Mouse (Mus musculus) limb, embryonic 14.5 days (tissue): ENCODE results near the gene Ttll12. TPM values are rescaled to one million over a fixed set of nuclear protein-coding genes. Genes with fewer than 3 reads are reported as not detected.

Experiments used
- ATAC-seq: fragments of 200-750 bp; cut with Nextera tagmentation; 2 replicates; pipeline ENCODE4 v1.8.0; 2017; ENCODE audit warnings: low read depth, moderate number of reproducible peaks, moderate TSS enrichment; ENCODE audit not compliant: low FRiP score
- DNase-seq: peaks from one replicate; pipeline ENCODE4 v3.0.0-alpha.2; 2015; ENCODE audit warnings: low spot score
- H3K27ac ChIP-seq: fragments of 300-500 bp; sonication (generic); replicated peaks from 2 replicates; pipeline ENCODE4 v1.5.1; 2014; ENCODE audit warnings: low read depth, mild to moderate bottlenecking, low read length, moderate library complexity, mixed read lengths
- H3K27me3 ChIP-seq: fragments of 300-500 bp; sonication (generic); 2 replicates; pipeline ENCODE4 v1.6.1; 2014; ENCODE audit warnings: low read length, mixed read lengths; ENCODE audit not compliant: control insufficient read depth, insufficient read depth
- H3K36me3 ChIP-seq: fragments of 300-500 bp; sonication (generic); 2 replicates; pipeline ENCODE4 v1.6.1; 2014; ENCODE audit warnings: mild to moderate bottlenecking, low read length, moderate library complexity, mixed read lengths; ENCODE audit not compliant: control insufficient read depth, insufficient read depth
- H3K4me1 ChIP-seq: fragments of 300-500 bp; sonication (generic); 2 replicates; pipeline ENCODE4 v1.6.1; 2014; ENCODE audit warnings: antibody characterized with exemption, low read length, mixed read lengths; ENCODE audit not compliant: control insufficient read depth, insufficient read depth
- H3K4me2 ChIP-seq: fragments of 300-500 bp; sonication (generic); replicated peaks from 2 replicates; pipeline ENCODE4 v1.6.1; 2014; ENCODE audit warnings: low read depth, mild to moderate bottlenecking, low read length, moderate library complexity; ENCODE audit not compliant: severe bottlenecking
- H3K4me3 ChIP-seq: fragments of 300-500 bp; sonication (generic); replicated peaks from 2 replicates; pipeline ENCODE4 v1.5.1; 2014; ENCODE audit warnings: low read length
- H3K9ac ChIP-seq: fragments of 300-500 bp; sonication (generic); 2 replicates; pipeline ENCODE4 v1.6.1; 2014; ENCODE audit warnings: mild to moderate bottlenecking, low read depth, low read length, moderate library complexity; ENCODE audit not compliant: severe bottlenecking
- H3K9me3 ChIP-seq: fragments of 300-500 bp; sonication (generic); 2 replicates; pipeline ENCODE4 v1.6.1; 2016; ENCODE audit warnings: low read length; ENCODE audit not compliant: control insufficient read depth
- POLR2A ChIP-seq: fragments of 200-500 bp; IDR thresholded peaks from 2 replicates; pipeline ENCODE4 v1.8.0; 2012; ENCODE audit warnings: inconsistent platforms, mild to moderate bottlenecking, moderate library complexity, borderline replicate concordance; ENCODE audit not compliant: insufficient read depth, insufficient read length; ENCODE audit errors: extremely low read depth
- WGBS: fragments of 180-500 bp; shearing (Covaris S2); extraction: QIAGEN DNeasy Blood & Tissue Kit; methylation state at CpG from one replicate; pipeline ENCODE4 v1.1.7; 2014; 5-methylcytosine and 5-hydroxymethylcytosine counted together
- polyA plus RNA-seq, 2 experiments: library from polyadenylated mRNA; depleted of rRNA in 1 of 2; stranded (reverse) in 1 of 2; unstranded in 1 of 2; fragments of >200 nt; fragmentation: Nextera tagmentation in 1 of 2; extraction: Ambion mirVana in 1 of 2; gene quantifications; 2 replicates each; pipeline versions ENCODE4 v1.2.1 to v1.2.3; 2012 to 2014

Gene Ttll12
- polyA plus RNA-seq, 2 experiments = 35.1 to 35.6 TPM

DNA sequence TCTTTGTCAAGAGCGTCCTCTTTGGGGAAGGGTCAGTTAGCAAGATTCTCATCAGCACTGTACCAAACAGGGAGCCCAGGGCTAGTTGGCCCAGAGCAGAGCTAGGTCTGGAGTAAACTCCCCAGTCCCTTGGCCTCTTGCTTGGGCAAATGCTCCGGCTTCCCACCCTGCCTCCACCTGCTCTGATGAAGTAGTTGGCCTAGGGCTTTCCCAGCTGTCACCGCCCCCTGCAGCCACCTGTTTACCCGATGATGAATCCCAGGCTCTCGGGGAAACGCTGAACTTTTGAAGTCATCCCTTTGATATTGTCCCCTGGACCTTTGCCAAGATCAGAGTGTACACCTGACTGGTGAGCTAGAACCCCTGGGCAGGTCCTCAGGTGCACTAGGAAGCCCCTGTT, 41.8 kb upstream of the Ttll12 start:
- no peak overlapping the region for H3K4me3 ChIP-seq
- no peak overlapping the region for H3K27ac ChIP-seq
- DNase-seq = no peak
- peaks cover 13% of the 10 kb centered on the region for H3K4me1 ChIP-seq
- H3K27me3 ChIP-seq = no peaks in the 10 kb centered on the region
- no peak overlapping the region for H3K4me2 ChIP-seq
- H3K9ac ChIP-seq = no peak overlapping the region
- no peaks in the 10 kb centered on the region; the same call in 1 of the 2 replicates for H3K36me3 ChIP-seq
- H3K9me3 ChIP-seq = no peaks in the 10 kb centered on the region
- no peak for ATAC-seq
- 44% methylated on average over 6 of the region's 6 CpGs for WGBS
- no peak for TF ChIP-seq POLR2A

DNA sequence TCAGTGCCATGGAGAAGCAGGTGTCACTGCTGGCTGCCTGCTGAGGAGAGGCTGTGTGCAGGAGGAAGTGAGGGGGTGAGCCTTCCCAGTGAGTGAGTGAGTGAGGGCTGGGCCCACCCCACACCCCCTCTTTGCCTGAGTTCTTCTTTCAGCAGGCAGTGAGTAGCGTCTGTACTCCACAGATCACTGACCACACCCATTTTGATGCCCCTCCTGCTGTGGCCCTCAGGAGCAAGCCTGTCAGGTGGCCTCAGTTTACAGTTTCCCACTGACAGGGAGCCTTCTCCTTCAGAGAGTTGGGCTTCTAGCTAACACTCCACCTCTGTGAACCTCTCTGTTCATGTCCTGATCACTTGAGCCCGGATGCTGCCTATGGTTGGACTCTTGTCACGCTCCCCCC, 40.3 kb upstream of the Ttll12 start:
- no peak overlapping the region for H3K27ac ChIP-seq
- DNase-seq (no peak), ATAC-seq (no peak)
- no peak overlapping the region for H3K4me3 ChIP-seq
- H3K9ac ChIP-seq = no peak overlapping the region
- peaks cover 13% of the 10 kb centered on the region for H3K4me1 ChIP-seq
- H3K9me3 ChIP-seq = no peaks in the 10 kb centered on the region
- no peak for TF ChIP-seq POLR2A
- H3K27me3 ChIP-seq = no peaks in the 10 kb centered on the region
- H3K4me2 ChIP-seq = no peak overlapping the region
- 70% methylated on average over 3 of the region's 3 CpGs for WGBS
- no peaks in the 10 kb centered on the region; the same call in 1 of the 2 replicates for H3K36me3 ChIP-seq

DNA sequence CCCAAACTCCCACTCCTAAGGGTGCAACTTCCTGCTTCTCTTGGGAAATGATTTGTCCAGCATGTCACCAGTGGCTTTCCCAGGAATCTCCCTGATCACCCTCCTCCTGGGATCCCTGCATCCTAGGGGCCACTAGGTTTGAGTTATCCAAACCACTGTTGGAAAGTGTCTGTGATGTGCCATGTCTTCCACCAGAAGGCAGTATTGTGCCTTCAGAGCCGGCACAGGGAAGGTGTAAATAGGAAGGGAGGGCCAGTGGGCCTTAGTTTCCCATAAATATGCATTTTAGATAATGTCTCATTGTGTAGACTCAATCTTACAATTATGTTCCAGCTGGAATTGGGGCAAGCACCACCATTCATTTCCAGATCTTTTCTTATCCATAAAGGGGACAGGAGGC, 39.1 kb upstream of the Ttll12 start:
- WGBS = 8% methylated on average over 1 of the region's 1 CpGs
- H3K4me2 ChIP-seq = no peak overlapping the region
- no peaks in the 10 kb centered on the region for H3K27me3 ChIP-seq
- no peak overlapping the region for H3K9ac ChIP-seq
- no peak for TF ChIP-seq POLR2A
- H3K4me3 ChIP-seq = no peak overlapping the region
- DNase-seq (no peak), ATAC-seq (no peak)
- no peaks in the 10 kb centered on the region; the same call in none of the 2 replicates for H3K36me3 ChIP-seq
- H3K27ac ChIP-seq = no peak overlapping the region
- H3K4me1 ChIP-seq = peaks cover 2% of the 10 kb centered on the region; the same call in 1 of the 2 replicates
- 0 out of 2 replicates have a peak, but pooled peaks cover 5% of the 10 kb centered on the region for H3K9me3 ChIP-seq

DNA sequence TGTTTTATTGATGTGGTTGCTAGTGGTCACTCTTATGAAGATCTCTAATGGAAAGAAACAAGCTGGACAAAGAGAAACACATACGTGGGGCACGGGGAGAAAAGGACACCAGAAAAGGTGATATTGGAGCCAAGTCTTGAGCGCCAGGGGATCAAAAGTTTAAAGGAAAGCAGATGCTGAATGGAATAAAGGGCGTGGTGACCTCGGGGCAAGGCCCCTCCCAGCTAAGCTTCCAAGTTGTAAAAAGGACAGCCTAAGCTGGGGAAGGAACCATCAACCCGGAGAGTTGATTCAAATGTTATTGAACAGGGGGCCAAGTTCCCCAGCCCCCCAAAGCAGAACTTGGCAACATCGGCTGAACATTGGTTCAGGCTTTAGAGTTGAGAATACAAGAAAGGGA, 36.1 kb upstream of the Ttll12 start:
- WGBS = 60% methylated on average over 7 of the region's 7 CpGs
- DNase-seq (no peak), ATAC-seq (no peak)
- H3K27ac ChIP-seq = no peak overlapping the region
- no peak for TF ChIP-seq POLR2A
- no peak overlapping the region for H3K4me3 ChIP-seq
- H3K9me3 ChIP-seq = 0 out of 2 replicates have a peak, but pooled peaks cover 5% of the 10 kb centered on the region
- no peak overlapping the region for H3K4me2 ChIP-seq
- no peaks in the 10 kb centered on the region; the same call in none of the 2 replicates for H3K36me3 ChIP-seq
- no peaks in the 10 kb centered on the region for H3K27me3 ChIP-seq
- H3K4me1 ChIP-seq = no peaks in the 10 kb centered on the region
- no peak overlapping the region for H3K9ac ChIP-seq

- Histone ChIP-seq H3K4me1 (no peaks in the 10 kb centered on the region), H3K36me3 (no peaks in the 10 kb centered on the region; the same call in none of the 2 replicates), H3K4me2 (no peak overlapping the region), H3K9me3 (0 out of 2 replicates have a peak, but pooled peaks cover 5% of the 10 kb centered on the region), H3K27ac (no peak overlapping the region), H3K4me3 (no peak overlapping the region), H3K27me3 (no peaks in the 10 kb centered on the region), H3K9ac (no peak overlapping the region)
- no peak for TF ChIP-seq POLR2A
- DNase-seq (no peak), ATAC-seq (no peak)
- WGBS = 73% methylated on average over 3 of the region's 3 CpGs
These were observed 34.8 kb upstream of the Ttll12 start for GRCm38 (mm10) chr15:83629716-83630115.
